Comparison of ENCODE assay signal across 8 mouse cellular contexts in genomic region chr7:25273259-25274241, GRCm38 (mm10). TPM values are rescaled to one million over a fixed set of nuclear protein-coding genes. Genes with fewer than 3 reads are reported as not detected.
DNase-seq lines count a peak whose midpoint lies in the region; ATAC-seq lines count a peak whose summit lies in the region.

No protein-coding gene starts in this region.

- no peaks in the 10 kb centered on the region for H3K27me3 ChIP-seq in forebrain, embryonic 13.5 days
- H3K27me3 ChIP-seq in forebrain, embryonic 12.5 days, result no peaks in the 10 kb centered on the region
- no peaks in the 10 kb centered on the region for H3K27me3 ChIP-seq in hindbrain, embryonic 14.5 days (ENCODE audit: control insufficient read depth, insufficient read depth, low read length)
- H3K27me3 ChIP-seq in neural tube, embryonic 12.5 days (replicated peaks), result no peaks in the 10 kb centered on the region

- no peak for ATAC-seq in forebrain, embryonic 13.5 days
- no peak for ATAC-seq in forebrain, embryonic 12.5 days (ENCODE audit: low FRiP score)
- no peak for ATAC-seq in hindbrain, embryonic 14.5 days (ENCODE audit: low FRiP score)
- ATAC-seq in neural tube, embryonic 12.5 days (ENCODE audit: low FRiP score, low read depth), result no peak
- ATAC-seq in granulocyte monocyte progenitor cell, adult 5-6 weeks (replicated peaks; ENCODE audit: poor library complexity, severe bottlenecking), result no peak

- H3K27ac ChIP-seq in forebrain, embryonic 13.5 days, result no peak overlapping the region
- H3K27ac ChIP-seq in forebrain, embryonic 12.5 days, result no peak overlapping the region
- no peak overlapping the region for H3K27ac ChIP-seq in hindbrain, embryonic 14.5 days
- H3K27ac ChIP-seq in neural tube, embryonic 12.5 days, result no peak overlapping the region

- 90% methylated on average over 22 of the region's 22 CpGs for WGBS in forebrain, embryonic 13.5 days
- WGBS in forebrain, embryonic 12.5 days, result 93% methylated on average over 22 of the region's 22 CpGs
- WGBS in hindbrain, embryonic 14.5 days, result 91% methylated on average over 22 of the region's 22 CpGs
- 92% methylated on average over 22 of the region's 22 CpGs for WGBS in neural tube, embryonic 12.5 days

- peak overlapping the region; percentile 50 for H3K9ac ChIP-seq in forebrain, embryonic 13.5 days
- H3K9ac ChIP-seq in forebrain, embryonic 12.5 days, result no peak overlapping the region
- 0 out of 2 replicates have a peak overlapping the region, but pooled peaks have one; percentile 11 for H3K9ac ChIP-seq in hindbrain, embryonic 14.5 days
- H3K9ac ChIP-seq in neural tube, embryonic 12.5 days, result peak overlapping the region; percentile 14; the same call in 1 of the 2 replicates

- no peak overlapping the region for H3K4me3 ChIP-seq in forebrain, embryonic 13.5 days
- H3K4me3 ChIP-seq in forebrain, embryonic 12.5 days (replicated peaks), result no peak overlapping the region
- H3K4me3 ChIP-seq in hindbrain, embryonic 14.5 days (replicated peaks; ENCODE audit: low read length), result no peak overlapping the region
- no peak overlapping the region for H3K4me3 ChIP-seq in neural tube, embryonic 12.5 days

- H3K4me2 ChIP-seq in forebrain, embryonic 13.5 days, result 0 out of 2 replicates have a peak overlapping the region, but pooled peaks have one; percentile 1
- no peak overlapping the region for H3K4me2 ChIP-seq in forebrain, embryonic 12.5 days
- H3K4me2 ChIP-seq in hindbrain, embryonic 14.5 days (replicated peaks), result no peak overlapping the region
- H3K4me2 ChIP-seq in neural tube, embryonic 12.5 days (replicated peaks), result peak overlapping the region; percentile 10; the same call in 1 of the 2 replicates

- H3K4me1 ChIP-seq in forebrain, embryonic 13.5 days, result peaks cover 59% of the 10 kb centered on the region
- H3K4me1 ChIP-seq in forebrain, embryonic 12.5 days, result peaks cover 36% of the 10 kb centered on the region
- peaks cover 48% of the 10 kb centered on the region for H3K4me1 ChIP-seq in hindbrain, embryonic 14.5 days (replicated peaks; ENCODE audit: control insufficient read depth, insufficient read depth, low read length)
- peaks cover 47% of the 10 kb centered on the region for H3K4me1 ChIP-seq in neural tube, embryonic 12.5 days

- DNase-seq in spleen, postnatal 10 days (ENCODE audit: low spot score in 2 of 2), result peak; percentile 34 to 42
- no peak for DNase-seq in spleen, adult 18-20 months
- no peak for DNase-seq in hindbrain, embryonic 14.5 days (ENCODE audit: low spot score)
- no peak for DNase-seq in embryo, embryonic 9.5 days (ENCODE audit: extremely low spot score)

- peaks cover 43% of the 10 kb centered on the region for H3K36me3 ChIP-seq in forebrain, embryonic 13.5 days (ENCODE audit: poor library complexity, severe bottlenecking)
- peaks cover 30% of the 10 kb centered on the region for H3K36me3 ChIP-seq in forebrain, embryonic 12.5 days (replicated peaks)
- H3K36me3 ChIP-seq in hindbrain, embryonic 14.5 days (replicated peaks; ENCODE audit: control insufficient read depth, insufficient read depth), result peaks cover 32% of the 10 kb centered on the region
- peaks cover 32% of the 10 kb centered on the region for H3K36me3 ChIP-seq in neural tube, embryonic 12.5 days

- no peaks in the 10 kb centered on the region for H3K9me3 ChIP-seq in forebrain, embryonic 13.5 days (replicated peaks)
- H3K9me3 ChIP-seq in forebrain, embryonic 12.5 days, result no peaks in the 10 kb centered on the region
- no peaks in the 10 kb centered on the region for H3K9me3 ChIP-seq in hindbrain, embryonic 14.5 days (ENCODE audit: control insufficient read depth, low read length)
- no peaks in the 10 kb centered on the region for H3K9me3 ChIP-seq in neural tube, embryonic 12.5 days

RNA-seq across cellular contexts. Expression of gene Cic, which starts 6.0 kb away (rescaled TPM):
- 45.9 and 47.0 TPM in 2 replicates for polyA plus RNA-seq in forebrain, embryonic 13.5 days (2015; fragmentation: Nextera tagmentation; extraction: Ambion mirVana)
- polyA plus RNA-seq in forebrain, embryonic 12.5 days (2016; fragmentation: Nextera tagmentation; extraction: Ambion mirVana), result 40.8 and 46.9 TPM in 2 replicates
- polyA plus RNA-seq in hindbrain, embryonic 14.5 days (2014; fragmentation: Nextera tagmentation; extraction: Ambion mirVana), result 42.5 and 47.5 TPM in 2 replicates
- 44.2 and 45.0 TPM in 2 replicates for polyA plus RNA-seq in neural tube, embryonic 12.5 days (2016; fragmentation: Nextera tagmentation; extraction: Ambion mirVana)
- total RNA-seq in granulocyte monocyte progenitor cell, adult 5-6 weeks (2014; fragmentation: Nextera tagmentation), result 130 and 136 TPM in 2 replicates
- total RNA-seq in granulocyte monocyte progenitor cell, adult 5-6 weeks (2017), result 25.1 and 31.3 TPM in 2 replicates

RNA-seq across cellular contexts. Expression of gene Erf, which starts 23.0 kb away (rescaled TPM):
- 5.5 and 5.8 TPM in 2 replicates for polyA plus RNA-seq in forebrain, embryonic 13.5 days (2015; fragmentation: Nextera tagmentation; extraction: Ambion mirVana)
- 10.3 and 13.0 TPM in 2 replicates for polyA plus RNA-seq in forebrain, embryonic 12.5 days (2016; fragmentation: Nextera tagmentation; extraction: Ambion mirVana)
- polyA plus RNA-seq in hindbrain, embryonic 14.5 days (2014; fragmentation: Nextera tagmentation; extraction: Ambion mirVana), result 5.7 and 6.7 TPM in 2 replicates
- polyA plus RNA-seq in neural tube, embryonic 12.5 days (2016; fragmentation: Nextera tagmentation; extraction: Ambion mirVana), result 11.9 and 13.1 TPM in 2 replicates
- total RNA-seq in granulocyte monocyte progenitor cell, adult 5-6 weeks (2014; fragmentation: Nextera tagmentation), result 10.5 and 10.7 TPM in 2 replicates
- total RNA-seq in granulocyte monocyte progenitor cell, adult 5-6 weeks (2017), result 5.3 and 6.0 TPM in 2 replicates

RNA-seq across cellular contexts. Expression of gene Pafah1b3, which starts 24.2 kb away (rescaled TPM):
- 513 and 525 TPM in 2 replicates for polyA plus RNA-seq in forebrain, embryonic 13.5 days (2015; fragmentation: Nextera tagmentation; extraction: Ambion mirVana)
- 378 and 384 TPM in 2 replicates for polyA plus RNA-seq in forebrain, embryonic 12.5 days (2016; fragmentation: Nextera tagmentation; extraction: Ambion mirVana)
- 523 and 576 TPM in 2 replicates for polyA plus RNA-seq in hindbrain, embryonic 14.5 days (2014; fragmentation: Nextera tagmentation; extraction: Ambion mirVana)
- polyA plus RNA-seq in neural tube, embryonic 12.5 days (2016; fragmentation: Nextera tagmentation; extraction: Ambion mirVana), result 400 and 431 TPM in 2 replicates
- total RNA-seq in granulocyte monocyte progenitor cell, adult 5-6 weeks (2014; fragmentation: Nextera tagmentation), result 17.2 and 41.6 TPM in 2 replicates
- 16.1 and 17.4 TPM in 2 replicates for total RNA-seq in granulocyte monocyte progenitor cell, adult 5-6 weeks (2017)

RNA-seq across cellular contexts. Expression of gene Prr19, which starts 27.7 kb away (rescaled TPM):
- polyA plus RNA-seq in forebrain, embryonic 13.5 days (2015; fragmentation: Nextera tagmentation; extraction: Ambion mirVana), result 0.93 and 1.6 TPM in 2 replicates
- 1.3 and 1.7 TPM in 2 replicates for polyA plus RNA-seq in forebrain, embryonic 12.5 days (2016; fragmentation: Nextera tagmentation; extraction: Ambion mirVana)
- polyA plus RNA-seq in hindbrain, embryonic 14.5 days (2014; fragmentation: Nextera tagmentation; extraction: Ambion mirVana), result 4.2 and 5.2 TPM in 2 replicates
- 1.1 and 1.5 TPM in 2 replicates for polyA plus RNA-seq in neural tube, embryonic 12.5 days (2016; fragmentation: Nextera tagmentation; extraction: Ambion mirVana)
- not detected in 2 replicates for total RNA-seq in granulocyte monocyte progenitor cell, adult 5-6 weeks (2014; fragmentation: Nextera tagmentation)
- not detected in 2 replicates for total RNA-seq in granulocyte monocyte progenitor cell, adult 5-6 weeks (2017)

RNA-seq across cellular contexts. Expression of gene Tmem145, which starts 32.4 kb away (rescaled TPM):
- 14.1 and 16.4 TPM in 2 replicates for polyA plus RNA-seq in forebrain, embryonic 13.5 days (2015; fragmentation: Nextera tagmentation; extraction: Ambion mirVana)
- polyA plus RNA-seq in forebrain, embryonic 12.5 days (2016; fragmentation: Nextera tagmentation; extraction: Ambion mirVana), result 11.9 and 12.1 TPM in 2 replicates
- polyA plus RNA-seq in hindbrain, embryonic 14.5 days (2014; fragmentation: Nextera tagmentation; extraction: Ambion mirVana), result 74.9 and 81.2 TPM in 2 replicates
- polyA plus RNA-seq in neural tube, embryonic 12.5 days (2016; fragmentation: Nextera tagmentation; extraction: Ambion mirVana), result 26.0 and 28.3 TPM in 2 replicates
- total RNA-seq in granulocyte monocyte progenitor cell, adult 5-6 weeks (2014; fragmentation: Nextera tagmentation), result not detected in 2 replicates
- not detected in 2 replicates for total RNA-seq in granulocyte monocyte progenitor cell, adult 5-6 weeks (2017)

Comparison
In these comparisons a context has a peak if more than half of its experiments do, and no peak if none do; other contexts are left out.
1. H3K4me2 ChIP-seq: peak in forebrain, embryonic 13.5 days (single experiment) and neural tube, embryonic 12.5 days (single experiment); none in forebrain, embryonic 12.5 days (single experiment) and hindbrain, embryonic 14.5 days (single experiment).
2. DNase-seq: peak in spleen, postnatal 10 days (2 of 2); none in spleen, adult 18-20 months (0 of 2), hindbrain, embryonic 14.5 days (single experiment) and embryo, embryonic 9.5 days (single experiment).